Mouse (Mus musculus) liver, embryonic 14 days (tissue): ENCODE results near the gene Zfp30. TPM values are rescaled to one million over a fixed set of nuclear protein-coding genes. Genes with fewer than 3 reads are reported as not detected.

ENCODE experiments used
- polyA plus RNA-seq: library from polyadenylated mRNA; depleted of rRNA; stranded (reverse); fragments of >200 nt; gene quantifications from 2 replicates; pipeline ENCODE4 v1.2.3, GENCODE M21; 2012; rRNA removed

Gene Zfp30
- 0.37 and 0.49 TPM in 2 replicates for polyA plus RNA-seq

DNA sequence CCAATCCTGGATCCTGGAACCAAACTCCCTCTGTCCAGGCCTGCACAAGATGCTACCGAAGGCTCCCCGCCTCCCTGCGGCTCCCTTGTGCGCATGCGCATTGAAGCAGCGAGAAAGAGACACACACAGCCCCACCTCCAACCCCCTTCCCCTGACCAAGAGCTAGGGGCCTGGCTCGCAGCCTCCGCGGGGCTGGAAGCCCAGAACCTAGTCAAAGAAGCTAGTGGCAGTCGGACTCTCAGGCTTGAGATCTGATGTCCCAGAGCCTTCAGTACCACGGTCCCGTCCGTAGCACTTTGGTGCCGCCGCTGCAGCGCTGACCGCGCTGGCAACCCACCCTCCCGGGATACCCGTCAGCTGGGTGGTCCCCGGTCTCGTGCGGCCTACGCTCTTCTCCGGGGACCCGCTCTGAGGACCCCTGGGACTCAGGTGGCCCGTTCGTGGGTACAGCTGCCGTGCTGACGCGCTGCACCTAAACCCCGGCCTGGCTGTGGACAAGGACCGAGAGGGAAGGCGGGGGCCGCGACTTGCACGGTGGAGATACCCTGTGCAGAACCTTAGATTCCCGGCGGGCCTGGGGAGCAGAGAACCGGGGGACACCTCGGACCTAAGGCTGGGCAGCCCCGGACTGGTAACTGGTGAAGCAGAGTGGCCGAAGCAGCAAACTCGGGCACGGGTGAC is at the start of gene Zfp30:
Gene Zfp30, plus strand, starts transcription at position 128 of the 681 bp plus-strand sequence.

DNA sequence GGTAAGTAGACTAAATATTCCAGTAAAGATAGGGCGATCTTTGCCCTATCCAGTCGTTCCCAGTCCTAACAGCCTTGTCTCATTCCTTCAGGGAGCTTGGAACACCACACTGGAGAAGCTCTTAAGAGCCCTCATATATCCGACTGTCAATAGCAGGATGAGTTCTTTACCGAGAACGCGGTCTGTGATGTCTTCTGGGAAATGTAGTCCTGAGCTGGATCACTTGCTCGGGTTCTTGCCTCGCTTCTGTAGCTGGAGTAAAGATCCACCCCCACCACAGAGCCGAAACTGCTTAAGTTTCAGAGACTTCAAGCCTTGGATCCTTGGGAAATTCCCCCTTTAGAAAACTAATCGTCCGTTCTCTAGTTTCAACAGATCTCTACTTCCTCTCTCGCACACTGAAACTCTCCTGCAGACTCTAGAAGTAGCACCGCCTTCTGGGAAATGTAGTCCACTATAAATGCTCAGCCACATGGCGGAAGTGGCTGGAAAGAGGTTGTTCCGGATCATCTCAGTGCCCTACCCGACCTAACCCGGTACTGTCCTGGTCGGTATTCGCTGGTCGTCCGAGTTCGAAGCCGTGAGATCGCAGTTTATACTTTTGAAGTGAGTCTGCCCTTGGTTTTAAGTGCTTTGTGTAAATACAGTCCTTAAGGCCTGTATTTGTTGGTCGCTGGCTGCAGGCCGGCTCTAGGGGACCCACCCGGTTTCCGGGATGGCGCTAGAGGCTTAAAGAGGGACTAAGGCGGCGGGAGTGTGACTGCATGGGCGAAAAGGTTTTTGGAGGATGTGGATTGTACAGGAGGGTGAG is 15.5 kb upstream of the Zfp30 start, which contains the start of gene Zfp84:
Gene Zfp84, plus strand, starts transcription at position 463 of the 811 bp plus-strand sequence.

DNA sequence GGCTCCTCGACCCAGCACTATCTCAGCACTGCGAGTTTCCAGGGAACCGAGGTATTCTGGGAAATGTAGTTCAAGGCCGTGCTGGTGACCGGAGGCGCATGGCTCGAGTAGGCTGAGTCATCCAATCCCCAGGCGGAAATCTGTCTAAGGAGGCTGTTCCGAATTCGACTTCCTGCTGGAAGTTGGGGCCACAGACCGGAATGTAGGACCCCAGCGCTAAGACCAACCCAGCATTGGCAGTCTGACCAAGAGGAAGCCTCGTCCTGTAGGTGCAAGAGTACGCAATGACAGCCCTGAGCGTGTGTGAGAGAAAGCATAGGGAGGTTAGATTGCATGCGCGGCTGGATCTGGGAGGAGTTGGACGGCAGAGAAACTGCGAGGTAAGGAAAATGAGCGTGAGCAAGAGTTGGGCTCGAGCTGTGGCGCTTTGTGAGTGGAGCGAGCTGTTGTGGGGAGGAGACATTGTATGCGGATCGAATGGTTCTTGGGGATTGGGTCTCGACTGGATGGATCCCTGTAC is 32.2 kb downstream of the Zfp30 start, which contains the start of gene Zfp790:
Gene Zfp790, plus strand, starts transcription at position 205 of the 520 bp plus-strand sequence.

Other genes starting within 250 kb of the Zfp30 start
- gene Catsperg2, start 57.0 kb upstream of the Zfp30 start, polyA plus RNA-seq, result 0.01 TPM in 1 of 2 replicates, not detected in the other
- 2.8 and 3.3 TPM in 2 replicates for gene Zfp84, start 15.4 kb upstream of the Zfp30 start, polyA plus RNA-seq
- gene Zfp790, start 32.1 kb downstream of the Zfp30 start, polyA plus RNA-seq, result 2.1 TPM in 2 replicates
- 0.41 and 0.53 TPM in 2 replicates for gene Zfp940, start 69.7 kb downstream of the Zfp30 start, polyA plus RNA-seq
- 0.83 and 0.98 TPM in 2 replicates for gene Zfp420, start 76.0 kb downstream of the Zfp30 start, polyA plus RNA-seq
- gene Zfp27, start 122.6 kb downstream of the Zfp30 start, polyA plus RNA-seq, result 1.3 TPM in 2 replicates
- gene Zfp383, start 124.2 kb downstream of the Zfp30 start, polyA plus RNA-seq, result 0.77 and 0.84 TPM in 2 replicates
- gene Zfp74, start 170.1 kb downstream of the Zfp30 start, polyA plus RNA-seq, result 1.4 and 1.6 TPM in 2 replicates
- 5.8 and 6.6 TPM in 2 replicates for gene Zfp568, start 200.0 kb downstream of the Zfp30 start, polyA plus RNA-seq